Mouse (Mus musculus) olfactory bulb, adult 2 months (tissue): ENCODE results near the gene Dhrs4.

Experiments used
- CTCF ChIP-seq: fragments of 200-500 bp; IDR thresholded peaks from 2 replicates; pipeline ENCODE4 v1.5.1; 2012; ENCODE audit warnings: low read depth, mild to moderate bottlenecking, low read length, moderate library complexity; ENCODE audit not compliant: insufficient read depth
- POLR2A ChIP-seq: fragments of 200-500 bp; IDR thresholded peaks from 2 replicates; pipeline ENCODE4 v1.6.1; 2012; ENCODE audit warnings: mild to moderate bottlenecking, low read depth, low read length, moderate library complexity; ENCODE audit not compliant: insufficient read depth

- TF ChIP-seq CTCF: no peak
- TF ChIP-seq POLR2A: no peak
These were observed 16.8 kb upstream of the Dhrs4 start for GRCm38 (mm10) chr14:55461757-55462156.
